Mouse (Mus musculus) G1E (cell line): ENCODE results near the gene Dact3. TPM values are rescaled to one million over a fixed set of nuclear protein-coding genes. Genes with fewer than 3 reads are reported as not detected.

Experiments used
- ATAC-seq: 2 replicates; pipeline ENCODE4 v1.8.0; 2016; ENCODE audit warnings: mild to moderate bottlenecking; ENCODE audit not compliant: insufficient number of reproducible peaks, poor library complexity, low FRiP score, severe bottlenecking; ENCODE audit errors: extremely low read depth
- DNase-seq: peaks from one replicate; pipeline ENCODE4 v3.0.0; 2012; ENCODE audit warnings: low spot score
- H3K27me3 ChIP-seq: 2 replicates; pipeline ENCODE4 v1.6.1; 2012; ENCODE audit warnings: mild to moderate bottlenecking, low read length, inconsistent platforms; ENCODE audit not compliant: insufficient read depth
- H3K36me3 ChIP-seq: replicated peaks from 2 replicates; pipeline ENCODE3; 2012; ENCODE audit warnings: mild to moderate bottlenecking, inconsistent platforms
- H3K4me1 ChIP-seq: 2 replicates; pipeline ENCODE4 v1.6.1; 2012; ENCODE audit warnings: low read depth, low read length, inconsistent platforms, mixed read lengths; ENCODE audit not compliant: insufficient read depth
- H3K4me3 ChIP-seq: 2 replicates; pipeline ENCODE4 v1.5.1; 2012; ENCODE audit warnings: low read depth, mild to moderate bottlenecking, inconsistent platforms, low read length, moderate library complexity, mixed read lengths
- H3K9me3 ChIP-seq: replicated peaks from 2 replicates; pipeline ENCODE4 v1.6.1; 2012; ENCODE audit warnings: inconsistent platforms
- CTCF ChIP-seq: IDR thresholded peaks from 2 replicates; pipeline ENCODE4 v1.5.1; 2012; ENCODE audit warnings: low read depth, low read length, inconsistent platforms, mixed read lengths
- GATA1 ChIP-seq: IDR thresholded peaks from 2 replicates; pipeline ENCODE4 v1.6.1; 2012; ENCODE audit warnings: borderline replicate concordance, low read length, inconsistent platforms, mixed read lengths
- GATA2 ChIP-seq: IDR thresholded peaks from 2 replicates; pipeline ENCODE4 v1.6.1; 2012; ENCODE audit warnings: low read depth, low read length, inconsistent platforms, borderline replicate concordance
- POLR2AphosphoS5 ChIP-seq: IDR thresholded peaks from 2 replicates; pipeline ENCODE4 v1.6.1; 2012; ENCODE audit warnings: low read depth, low read length, inconsistent platforms; ENCODE audit not compliant: insufficient replicate concordance
- TAL1 ChIP-seq: conservative IDR thresholded peaks from 2 replicates; pipeline ENCODE4 v1.6.1; 2012; ENCODE audit warnings: low read depth, low read length, inconsistent platforms, mixed read lengths
- polyA plus RNA-seq: library from polyadenylated mRNA; stranded (reverse); fragments of >175 nt; gene quantifications from 2 replicates; pipeline ENCODE4 v1.2.3, GENCODE M21; 2012
- total RNA-seq, 2 experiments: library from RNA; stranded (forward) in 1 of 2; stranded (reverse) in 1 of 2; fragments of 200-1000 nt in 1 of 2; fragments of >200 nt in 1 of 2; fragmentation: Nextera tagmentation in 1 of 2; gene quantifications; 2 replicates each; pipeline ENCODE4 v1.2.3; 2014 to 2017

Dact3 gene
- total and polyA plus RNA-seq, 3 experiments: 0.05 to 0.30 (median 0.28) TPM

- ATAC-seq (peak; percentile 55), DNase-seq (peak; percentile 47)
- H3K4me1 ChIP-seq: peaks cover 60% of the 10 kb centered on the region
- H3K27me3 ChIP-seq: peaks cover 50% of the 10 kb centered on the region
- TF ChIP-seq POLR2AphosphoS5: no peak
- no peak for TF ChIP-seq GATA2
- no peak overlapping the region; the same call in 1 of the 2 replicates for H3K4me3 ChIP-seq
- H3K9me3 ChIP-seq: no peaks in the 10 kb centered on the region
- no peaks in the 10 kb centered on the region for H3K36me3 ChIP-seq
Observed at GRCm38 (mm10) chr7:16905491-16906021, 30.4 kb downstream of the Dact3 start.

DNA sequence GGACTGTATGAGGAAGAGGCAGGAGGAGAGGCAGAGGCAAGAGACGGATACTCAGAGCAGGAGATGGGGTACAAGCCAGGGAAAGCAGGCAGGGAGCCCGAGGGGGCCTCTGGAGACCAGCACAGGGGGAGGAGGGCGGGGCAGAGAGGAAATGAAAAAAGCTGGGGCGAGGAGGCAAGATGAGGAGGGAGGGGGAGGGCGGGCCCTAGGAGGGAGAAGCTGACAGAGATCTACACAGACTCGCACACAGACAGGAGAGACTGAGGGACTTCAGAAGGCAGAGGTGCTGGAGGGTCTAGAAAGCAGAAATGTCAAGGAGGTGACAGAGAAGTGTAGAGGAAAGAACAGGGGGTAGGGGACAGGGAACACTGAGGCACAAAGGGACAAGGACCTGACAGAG lies 31.2 kb downstream of the Dact3 start, which contains the start of gene Ptgir:
Gene Ptgir (plus strand): TSS at position 210 of the 400 bp plus-strand sequence.
- Histone ChIP-seq H3K4me3 (peak within 1 kb of the TSS; percentile 14), H3K9me3 (no peaks in the 10 kb centered on the region), H3K27me3 (peaks cover 48% of the 10 kb centered on the region), H3K4me1 (peaks cover 60% of the 10 kb centered on the region), H3K36me3 (no peaks in the 10 kb centered on the region)
- ATAC-seq (no peak), DNase-seq (peak; percentile 54)
- TF ChIP-seq GATA1: no peak
- TF ChIP-seq POLR2AphosphoS5: no peak
- no peak for TF ChIP-seq TAL1
- no peak for TF ChIP-seq GATA2
- TF ChIP-seq CTCF: no peak

GRCm38 (mm10) chr7:16906889-16907559 lies 31.9 kb downstream of the Dact3 start:
- no peak for DNase-seq
- H3K4me3 ChIP-seq: peak overlapping the region; percentile 14; the same call in 1 of the 2 replicates

DNA sequence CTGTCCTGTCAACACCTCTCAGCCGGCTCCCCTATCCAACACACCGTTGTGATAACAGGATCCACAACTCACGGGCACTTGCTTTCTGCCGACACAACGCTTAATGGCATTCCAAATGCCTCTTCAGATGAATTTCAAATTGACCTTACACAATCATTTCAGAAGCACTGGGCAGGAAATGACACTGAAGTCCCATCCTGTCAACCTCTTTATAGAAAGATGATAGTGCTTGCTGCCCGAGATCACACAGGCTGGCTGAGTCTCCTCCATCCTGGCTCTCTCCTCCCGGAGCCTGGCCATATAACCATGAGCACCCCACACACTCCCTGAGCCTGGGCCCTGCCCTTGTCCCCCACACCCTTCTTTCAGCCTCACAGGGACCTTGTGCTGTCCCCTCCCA lies 32.7 kb downstream of the Dact3 start:
- H3K9me3 ChIP-seq: no peaks in the 10 kb centered on the region
- peaks cover 45% of the 10 kb centered on the region for H3K27me3 ChIP-seq
- no peak overlapping the region for H3K4me3 ChIP-seq
- TF ChIP-seq POLR2AphosphoS5 (no peak), GATA1 (no peak), TAL1 (no peak)
- peaks cover under 1% of the 10 kb centered on the region for H3K36me3 ChIP-seq
- DNase-seq (no peak), ATAC-seq (no peak)
- peaks cover 46% of the 10 kb centered on the region for H3K4me1 ChIP-seq

More at GRCm38 (mm10) chr7:16906889-16907559, 31.9 kb downstream of the Dact3 start:
- H3K4me1 ChIP-seq: peaks cover 55% of the 10 kb centered on the region
- no peak for TF ChIP-seq POLR2AphosphoS5
- ATAC-seq: no peak
- peaks cover 48% of the 10 kb centered on the region for H3K27me3 ChIP-seq
- H3K36me3 ChIP-seq: no peaks in the 10 kb centered on the region
- no peaks in the 10 kb centered on the region for H3K9me3 ChIP-seq

- H3K27me3 ChIP-seq: peaks cover 45% of the 10 kb centered on the region
- no peak for DNase-seq
- H3K36me3 ChIP-seq: peaks cover 6% of the 10 kb centered on the region
- no peak overlapping the region for H3K4me3 ChIP-seq
- ATAC-seq: no peak
- peaks cover 42% of the 10 kb centered on the region for H3K4me1 ChIP-seq
- H3K9me3 ChIP-seq: no peaks in the 10 kb centered on the region
- TF ChIP-seq POLR2AphosphoS5: no peak
- no peak for TF ChIP-seq TAL1
- TF ChIP-seq CTCF: no peak
- no peak for TF ChIP-seq GATA2
- no peak for TF ChIP-seq GATA1
Observed at GRCm38 (mm10) chr7:16908367-16908766, 33.2 kb downstream of the Dact3 start.

DNA sequence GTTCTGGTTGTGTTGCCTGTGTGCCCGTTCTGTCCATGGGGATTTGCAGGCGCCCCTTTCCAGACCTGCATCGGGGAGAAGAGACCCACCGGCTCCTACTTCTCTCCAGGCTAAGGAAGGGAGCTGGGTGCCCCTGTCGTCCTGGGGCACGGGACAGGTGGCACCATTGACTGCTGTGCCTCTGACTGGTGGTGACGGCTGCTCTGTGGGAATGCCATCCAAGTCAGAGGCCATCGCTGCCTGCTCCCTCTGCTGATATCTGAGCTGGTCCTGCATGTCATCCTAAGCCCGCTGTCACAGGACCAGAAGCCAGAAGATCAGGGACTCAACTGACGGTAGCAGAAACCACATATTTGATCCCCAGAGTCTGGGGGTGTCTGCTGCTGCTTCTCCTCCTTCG lies 33.7 kb downstream of the Dact3 start:
- H3K27me3 ChIP-seq: peaks cover 45% of the 10 kb centered on the region
- DNase-seq (no peak), ATAC-seq (no peak)
- peaks cover 41% of the 10 kb centered on the region for H3K4me1 ChIP-seq
- TF ChIP-seq CTCF (no peak), POLR2AphosphoS5 (no peak), GATA2 (no peak), GATA1 (no peak), TAL1 (no peak)
- H3K9me3 ChIP-seq: no peaks in the 10 kb centered on the region
- H3K4me3 ChIP-seq: no peak overlapping the region
- H3K36me3 ChIP-seq: peaks cover 11% of the 10 kb centered on the region

- Histone ChIP-seq H3K27me3 (peaks cover 45% of the 10 kb centered on the region), H3K4me1 (peaks cover 42% of the 10 kb centered on the region), H3K36me3 (peaks cover 21% of the 10 kb centered on the region), H3K9me3 (no peaks in the 10 kb centered on the region), H3K4me3 (no peak overlapping the region)
- TF ChIP-seq TAL1 (no peak), GATA1 (no peak), POLR2AphosphoS5 (no peak), CTCF (no peak), GATA2 (no peak)
- DNase-seq (no peak), ATAC-seq (no peak)
Observed at GRCm38 (mm10) chr7:16909909-16910308, 34.8 kb downstream of the Dact3 start.
